Mouse (Mus musculus): Measurements from ENCODE around the gene Dolk.
A peak's percentile ranks its signal among the peaks of the same experiment; 100 is the strongest.

Gene Dolk

GRCm38 (mm10) chr2:30250166-30251128 lies 35.7 kb downstream of the Dolk start:
- DNase-seq (ENCODE audit: low spot score in 2 of 2) = no peak

GRCm38 (mm10) chr2:30249182-30249581 lies 37.0 kb downstream of the Dolk start:
- no peak for DNase-seq (ENCODE audit: low spot score in 2 of 2)

- DNase-seq (ENCODE audit: low spot score in 2 of 2) = no peak
These were observed 38.5 kb downstream of the Dolk start for GRCm38 (mm10) chr2:30247681-30248080.

- no peak for DNase-seq (ENCODE audit: low spot score in 2 of 2)
These were observed 39.1 kb downstream of the Dolk start for GRCm38 (mm10) chr2:30247036-30247435.

GRCm38 (mm10) chr2:30244595-30245178 lies 41.4 kb downstream of the Dolk start:
- DNase-seq (ENCODE audit: low spot score in 2 of 2) = no peak

- DNase-seq (ENCODE audit: low spot score in 2 of 2) = no peak
These were observed 42.7 kb downstream of the Dolk start for GRCm38 (mm10) chr2:30243391-30243790.

GRCm38 (mm10) chr2:30242509-30242908 lies 43.6 kb downstream of the Dolk start:
- DNase-seq (ENCODE audit: low spot score in 2 of 2) = peak in 1 of 2 experiments; percentile 41

GRCm38 (mm10) chr2:30240267-30240666 lies 45.9 kb downstream of the Dolk start, which contains the start of gene Gm28035:
Gene Gm28035, plus strand, starts transcription at chr2:30240567.
- DNase-seq (ENCODE audit: low spot score in 2 of 2) = no peak

GRCm38 (mm10) chr2:30239777-30240176 lies 46.4 kb downstream of the Dolk start:
- DNase-seq (ENCODE audit: low spot score in 2 of 2) = no peak

- no peak for DNase-seq (ENCODE audit: low spot score in 2 of 2)
These were observed 47.1 kb downstream of the Dolk start for GRCm38 (mm10) chr2:30238906-30239465.

- peak in 1 of 2 experiments; percentile 57 for DNase-seq (ENCODE audit: low spot score in 2 of 2)
These were observed 48.3 kb downstream of the Dolk start for GRCm38 (mm10) chr2:30237881-30238280.

GRCm38 (mm10) chr2:30237199-30237880 lies 48.8 kb downstream of the Dolk start, which contains the start of gene Lrrc8a:
Gene Lrrc8a, plus strand, starts transcription at chr2:30237715.
- DNase-seq (ENCODE audit: low spot score in 2 of 2) = peak; percentile 94 to 99

GRCm38 (mm10) chr2:30236426-30237198 lies 49.5 kb downstream of the Dolk start:
- no peak for DNase-seq (ENCODE audit: low spot score in 2 of 2)

GRCm38 (mm10) chr2:30235593-30235992 lies 50.5 kb downstream of the Dolk start:
- no peak for DNase-seq (ENCODE audit: low spot score in 2 of 2)

Measured in left cerebral cortex, adult 9 months (tissue).